Mouse (Mus musculus): Measurements from ENCODE around the gene Map1lc3b. TPM values are rescaled to one million over a fixed set of nuclear protein-coding genes. Genes with fewer than 3 reads are reported as not detected.
"Not testable (repeated sequence)": the region's sequence is repeated elsewhere in the genome, so short reads cannot be mapped to it uniquely, and the experiment has no call there.

Map1lc3b gene
- polyA plus RNA-seq, 1 experiment = 52.4 TPM

DNA sequence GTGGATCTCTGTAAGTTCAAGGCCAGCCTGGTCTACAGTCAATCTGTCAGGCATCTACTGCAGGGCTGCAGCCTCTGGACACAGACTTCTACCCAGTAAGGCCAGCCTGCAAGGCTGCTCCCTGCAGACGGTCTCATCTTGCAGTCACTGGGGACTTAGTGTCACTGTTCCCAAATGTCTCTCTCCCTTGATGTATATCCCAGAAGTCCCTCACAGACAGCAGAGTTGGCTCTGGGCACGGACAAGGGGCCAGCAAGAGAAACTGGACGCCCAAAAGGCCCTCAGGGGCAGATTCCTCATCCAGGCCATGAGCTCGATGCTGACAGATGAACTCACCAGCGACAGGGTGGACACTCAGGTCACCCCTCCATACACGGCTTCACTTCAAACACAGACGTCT, 18.0 kb upstream of the Map1lc3b start:
- DNase-seq (ENCODE audit: low spot score) = no peak

DNA sequence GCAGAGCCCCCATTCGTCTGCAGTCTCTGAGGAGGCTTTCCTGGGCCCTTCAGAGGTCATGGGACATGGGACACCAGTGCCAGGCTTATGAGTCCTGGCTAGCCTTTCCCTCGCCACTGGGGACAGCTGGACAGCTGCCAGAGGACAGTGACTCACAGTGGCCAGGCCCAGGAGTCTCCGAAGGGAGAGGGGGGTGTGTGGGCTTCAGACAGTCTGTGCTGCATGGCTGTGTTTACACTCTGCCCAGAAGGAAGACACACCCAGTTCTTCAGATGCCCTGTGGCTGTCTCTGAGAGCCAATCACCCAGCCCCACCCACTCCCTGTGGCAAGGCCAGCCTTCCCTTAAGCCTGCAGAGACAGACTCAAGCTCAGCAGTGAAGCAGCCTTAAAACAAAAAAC, 16.9 kb upstream of the Map1lc3b start:
- peak; percentile 51 for DNase-seq (ENCODE audit: low spot score)

DNA sequence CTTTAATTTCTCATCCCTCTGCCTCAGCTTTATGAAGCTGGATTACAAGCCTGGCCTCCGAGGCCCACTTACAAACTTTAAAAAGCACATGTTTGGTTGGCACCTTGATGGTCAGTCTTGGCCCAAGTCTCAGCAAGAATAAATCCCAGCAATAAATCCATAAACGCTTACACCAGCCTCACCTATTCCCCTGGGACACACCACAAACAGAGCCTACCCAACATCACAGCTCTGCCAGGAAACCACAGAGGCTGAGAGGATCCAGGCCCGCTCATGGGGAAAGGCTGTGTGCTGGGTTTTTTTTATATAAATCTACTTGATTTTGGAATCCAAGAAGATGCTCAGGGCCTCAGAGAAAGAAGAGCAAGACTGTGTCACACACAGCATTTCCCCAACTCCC, 14.5 kb upstream of the Map1lc3b start:
- DNase-seq (ENCODE audit: low spot score) = no peak

DNA sequence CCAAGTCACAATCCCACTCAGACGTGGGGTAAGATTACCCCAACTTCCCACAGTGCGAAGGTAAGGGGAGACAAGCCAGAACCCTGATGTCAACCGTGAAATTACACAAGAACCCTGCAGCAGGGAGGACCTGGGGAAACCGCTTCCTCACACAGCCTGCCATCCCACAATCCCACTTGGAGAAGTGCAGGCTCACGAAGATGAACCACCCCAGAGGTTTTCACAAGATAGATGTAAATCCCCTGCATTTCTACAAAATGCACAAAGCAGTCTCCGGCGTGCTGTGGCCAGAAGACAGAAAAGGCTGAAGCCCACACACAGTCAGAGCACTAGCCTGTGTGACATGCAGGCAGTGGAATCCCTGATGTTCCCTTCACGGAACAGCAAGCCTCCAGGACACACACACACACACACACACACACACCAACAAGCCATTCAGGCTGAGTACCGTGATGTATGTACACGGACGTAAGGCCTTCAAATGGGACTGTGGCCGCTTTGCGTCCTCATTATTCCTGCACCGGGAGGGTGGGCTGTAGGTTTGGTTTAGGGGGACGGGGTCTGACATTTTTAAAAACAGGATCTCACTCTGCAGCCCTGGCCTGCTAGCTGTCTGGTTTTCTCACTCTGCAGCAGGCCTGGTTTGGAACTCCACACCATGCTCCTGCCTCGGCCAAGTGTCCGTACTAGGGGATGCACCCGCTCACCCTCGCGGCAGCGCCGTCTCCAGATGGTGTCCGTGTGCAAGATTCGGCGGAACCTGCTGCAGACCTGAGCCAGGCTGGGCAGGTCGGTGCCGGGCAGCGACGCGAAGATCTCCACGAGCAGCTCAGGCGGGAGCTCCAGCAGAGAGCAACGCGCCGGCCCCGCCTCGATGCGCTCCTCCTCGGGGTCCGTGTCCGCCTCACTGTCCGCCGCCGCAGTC, 12.1 kb upstream of the Map1lc3b start:
- no peak for DNase-seq (ENCODE audit: low spot score)

DNA sequence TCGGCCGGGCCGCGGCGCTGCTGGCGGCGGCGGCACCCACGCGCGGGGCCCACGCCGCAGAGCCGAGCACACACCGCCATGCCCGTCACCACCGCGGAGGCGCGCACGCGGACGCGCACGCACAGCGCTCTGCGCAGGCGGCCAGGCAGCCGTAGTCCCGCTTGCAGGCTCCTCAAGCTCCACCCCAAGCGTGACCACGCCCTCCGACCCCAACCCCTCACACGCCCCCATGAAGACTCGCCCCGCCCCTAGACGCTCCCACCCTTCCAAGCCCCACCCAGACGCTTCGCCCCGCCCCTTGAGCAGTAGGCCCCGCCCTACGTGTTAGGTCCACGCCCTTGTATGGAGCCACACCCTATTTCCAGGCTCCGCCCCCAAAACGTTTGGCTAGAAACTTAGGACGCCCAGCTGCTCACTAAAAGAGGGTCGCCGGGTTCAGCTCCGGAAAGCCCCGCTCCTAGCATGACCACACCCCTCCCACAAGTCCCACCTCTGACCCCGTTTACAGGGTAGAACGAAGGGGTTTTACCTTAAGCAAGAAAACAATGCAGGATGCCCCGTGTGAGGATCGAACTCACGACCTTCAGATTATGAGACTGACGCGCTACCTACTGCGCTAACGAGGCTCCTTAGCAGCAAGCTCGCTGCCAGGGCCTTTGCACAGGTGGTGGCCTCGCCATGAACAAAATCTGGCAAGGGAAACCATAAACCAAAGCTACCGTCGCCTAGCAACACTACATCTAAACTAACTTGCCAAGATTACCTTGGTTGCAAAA, 11.3 kb upstream of the Map1lc3b start, which contains the start of gene Fbxo31:
Gene Fbxo31 (minus strand): TSS at position 131 of the 776 bp plus-strand sequence.
- DNase-seq (ENCODE audit: low spot score) = peak; percentile 83

DNA sequence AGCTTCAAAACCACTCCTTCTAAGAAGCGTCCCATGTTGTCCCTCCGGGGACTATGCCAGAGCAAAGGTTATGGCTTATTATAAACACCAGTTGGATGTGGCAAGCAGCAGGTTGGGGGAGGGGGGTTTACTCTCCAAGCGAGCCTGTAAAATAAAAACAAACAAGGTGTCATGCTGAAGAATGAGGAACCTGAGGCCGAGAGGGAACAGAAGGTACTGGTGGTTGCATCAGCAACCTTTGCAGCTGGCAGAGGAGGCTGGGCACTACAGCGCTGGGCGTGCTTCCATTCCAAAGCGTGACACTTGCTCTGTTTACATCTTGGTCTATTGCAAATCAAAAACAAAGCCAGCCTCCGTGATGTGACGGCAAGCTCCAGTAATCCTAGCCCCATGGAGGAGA, 9.7 kb upstream of the Map1lc3b start:
- no peak for DNase-seq (ENCODE audit: low spot score)

DNA sequence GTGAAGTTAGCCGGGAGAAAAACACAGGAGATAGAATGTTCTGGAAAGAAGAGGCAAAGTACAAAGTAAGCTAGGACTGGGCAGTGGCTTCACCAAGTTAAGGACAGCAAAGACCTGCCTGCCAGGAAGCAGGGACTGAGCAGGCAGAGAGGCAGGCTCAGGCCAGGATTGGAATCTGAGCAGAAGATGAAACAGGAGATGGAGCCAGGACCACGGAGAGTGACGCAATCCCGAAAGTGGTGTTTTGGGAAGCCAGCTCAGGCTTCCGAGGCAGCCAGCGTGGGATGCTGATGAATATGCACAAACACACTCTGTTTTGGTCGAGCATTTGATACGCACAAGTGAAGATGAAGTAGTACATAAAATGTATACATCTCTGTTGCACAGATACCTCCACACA, 6.5 kb upstream of the Map1lc3b start:
- no peak for DNase-seq (ENCODE audit: low spot score)

DNA sequence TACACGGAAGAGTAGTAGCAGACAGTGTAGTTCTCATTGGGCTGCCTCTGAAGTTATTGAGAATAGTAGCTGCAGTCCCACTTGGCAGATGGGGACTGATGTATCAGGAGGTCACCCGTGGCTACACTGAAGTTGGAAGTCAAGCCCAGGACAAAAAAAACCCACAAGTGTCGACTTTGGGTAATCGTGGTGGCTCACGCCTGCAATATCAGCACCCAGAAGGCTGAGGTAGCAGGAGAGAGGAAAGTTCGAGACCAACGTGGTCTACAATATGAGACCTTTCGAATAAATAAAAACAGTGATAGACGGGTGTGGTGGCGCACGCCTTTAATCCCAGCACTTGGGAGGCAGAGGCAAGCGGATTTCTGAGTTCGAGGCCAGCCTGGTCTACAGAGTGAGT, 5.4 kb upstream of the Map1lc3b start:
- no peak for DNase-seq (ENCODE audit: low spot score)

DNA sequence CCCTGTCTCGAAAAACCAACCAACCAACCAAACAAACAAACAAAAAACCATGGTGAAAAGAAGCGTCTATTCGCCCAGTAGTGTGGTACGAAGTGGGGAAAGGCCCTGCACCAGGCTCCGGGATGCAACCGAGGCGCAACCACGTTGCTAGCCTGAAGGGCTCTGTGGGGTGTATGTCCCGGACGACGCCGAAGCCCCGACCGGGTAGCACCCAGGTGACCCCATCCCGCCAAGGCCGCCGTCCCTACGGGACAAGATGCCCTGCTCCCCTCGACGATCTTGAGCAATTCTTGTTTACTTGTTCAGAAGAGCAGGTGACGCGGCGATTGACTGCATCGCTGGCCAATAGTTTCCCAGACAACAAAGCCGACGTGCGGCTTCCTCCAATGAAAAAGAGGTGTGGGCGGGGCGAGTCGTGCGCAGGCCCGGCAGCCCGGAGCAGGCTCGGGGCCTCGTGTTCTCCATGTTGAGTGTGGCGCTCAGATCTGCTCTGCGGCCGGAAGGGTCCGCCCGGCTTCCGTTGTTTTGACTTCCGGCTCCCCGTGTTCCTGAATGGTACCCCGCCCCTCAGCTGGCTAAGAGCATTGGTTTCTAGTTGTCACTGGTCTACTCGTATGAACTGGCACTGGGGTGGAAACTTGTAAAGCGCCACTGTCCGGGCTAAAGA, 4.9 kb upstream of the Map1lc3b start:
- peak; percentile 96 for DNase-seq (ENCODE audit: low spot score)

DNA sequence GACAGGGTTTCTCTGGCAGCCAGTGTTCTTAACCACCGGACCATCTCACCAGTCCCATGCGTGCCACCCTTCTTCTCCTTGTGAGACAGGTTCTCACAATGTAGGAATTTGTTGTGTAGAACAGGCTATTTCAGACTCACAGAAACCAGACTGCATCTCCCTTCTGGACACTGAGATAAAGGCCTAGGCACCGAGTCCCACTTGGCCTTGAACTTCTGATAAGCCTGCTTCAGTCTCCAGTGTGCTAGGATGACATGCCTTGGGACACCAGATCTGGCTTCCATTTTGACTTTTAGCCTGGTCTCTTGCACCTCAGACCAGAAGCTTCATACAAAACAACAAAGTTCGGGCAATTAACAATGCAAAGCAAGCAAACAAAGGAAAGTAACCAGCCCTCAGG, 1.4 kb upstream of the Map1lc3b start:
- no peak for DNase-seq (ENCODE audit: low spot score)

DNA sequence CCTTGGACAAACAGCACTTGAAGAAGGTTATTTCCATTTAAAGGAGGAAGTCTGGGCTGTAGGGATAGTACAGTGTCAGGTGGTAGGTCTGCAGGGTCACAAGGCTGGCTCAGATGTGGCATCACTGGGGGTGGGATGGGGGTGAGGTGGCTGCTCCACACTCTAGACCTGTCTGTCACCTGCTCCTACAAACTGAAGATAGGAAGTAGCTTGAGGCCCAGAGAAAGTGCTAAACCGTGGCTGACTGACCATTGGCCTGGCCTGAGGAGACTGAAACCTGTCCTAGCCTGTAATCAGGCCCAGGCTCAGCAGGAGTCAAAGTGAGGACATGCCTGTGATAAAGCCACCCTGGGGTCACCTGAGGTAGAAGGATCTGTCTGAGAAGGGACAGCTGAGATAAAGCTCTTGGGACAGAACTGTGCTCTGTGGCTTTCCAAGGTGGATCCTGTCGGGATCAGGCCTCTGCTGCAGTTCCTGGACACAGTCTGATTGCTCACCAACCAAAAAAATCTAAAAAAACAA, 895 bp upstream of the Map1lc3b start:
- no peak for DNase-seq (ENCODE audit: low spot score)

DNA sequence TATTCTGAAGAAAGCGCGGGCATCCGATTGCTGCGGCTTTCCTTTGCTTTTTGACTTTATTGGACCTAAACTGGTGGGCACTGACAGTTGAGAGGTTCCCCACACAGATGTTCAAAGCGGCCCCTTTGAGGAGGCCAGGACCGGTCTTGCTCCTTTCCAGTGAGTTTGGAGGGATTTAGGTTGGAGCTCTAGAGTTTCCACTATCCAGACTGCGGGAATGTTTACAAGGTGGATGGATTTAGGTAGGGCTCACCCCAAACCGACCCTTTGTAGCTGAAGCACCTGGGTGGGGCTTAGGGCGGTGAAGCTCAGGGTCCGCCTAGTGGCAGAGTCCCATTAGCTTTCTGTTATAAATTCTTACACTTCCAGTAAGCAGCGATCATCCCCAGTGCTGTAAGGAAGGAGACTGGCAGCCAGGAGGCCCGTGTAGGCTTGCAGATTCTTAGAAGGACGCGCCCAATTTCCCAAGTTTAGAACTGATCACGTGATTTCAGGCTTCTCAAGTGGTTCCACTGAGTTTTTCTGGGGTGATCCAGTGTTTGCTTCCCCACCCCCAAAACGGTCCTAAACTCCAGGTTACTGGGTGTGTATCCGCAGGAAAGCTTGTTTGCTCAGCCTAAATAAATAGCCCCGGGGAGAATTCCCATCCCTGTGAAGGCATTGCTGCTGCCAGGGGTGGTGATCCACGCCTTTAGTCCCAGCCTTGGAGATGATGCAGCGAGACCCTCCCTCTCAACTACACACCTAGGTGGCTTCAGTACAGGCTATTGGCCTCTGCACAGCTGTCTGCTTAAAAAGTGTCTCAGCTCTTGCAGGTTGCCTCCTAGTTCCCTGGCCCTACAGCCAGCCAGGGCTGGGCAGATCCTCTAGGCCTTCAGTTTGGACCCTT, 1.3 kb downstream of the Map1lc3b start:
- DNase-seq (ENCODE audit: low spot score) = no peak

DNA sequence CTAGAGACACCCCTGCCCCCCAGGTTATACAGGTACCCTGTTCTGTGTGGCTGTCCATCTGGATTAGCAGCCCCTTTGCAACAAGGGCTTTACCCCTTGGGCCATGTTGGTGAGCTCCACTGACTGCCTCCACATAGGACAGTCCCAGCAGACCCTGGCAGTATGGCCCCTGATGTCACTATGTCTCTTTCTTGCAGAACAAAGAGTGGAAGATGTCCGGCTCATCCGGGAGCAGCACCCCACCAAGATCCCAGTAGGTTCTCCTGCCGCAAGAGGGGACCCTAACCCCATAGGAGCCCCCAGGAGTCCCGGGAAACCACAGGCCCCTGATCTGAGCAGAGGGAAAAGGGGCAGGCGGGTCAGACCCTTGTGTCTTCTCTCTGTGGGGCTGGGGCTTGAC, 3.1 kb downstream of the Map1lc3b start:
- no peak for DNase-seq (ENCODE audit: low spot score)

DNA sequence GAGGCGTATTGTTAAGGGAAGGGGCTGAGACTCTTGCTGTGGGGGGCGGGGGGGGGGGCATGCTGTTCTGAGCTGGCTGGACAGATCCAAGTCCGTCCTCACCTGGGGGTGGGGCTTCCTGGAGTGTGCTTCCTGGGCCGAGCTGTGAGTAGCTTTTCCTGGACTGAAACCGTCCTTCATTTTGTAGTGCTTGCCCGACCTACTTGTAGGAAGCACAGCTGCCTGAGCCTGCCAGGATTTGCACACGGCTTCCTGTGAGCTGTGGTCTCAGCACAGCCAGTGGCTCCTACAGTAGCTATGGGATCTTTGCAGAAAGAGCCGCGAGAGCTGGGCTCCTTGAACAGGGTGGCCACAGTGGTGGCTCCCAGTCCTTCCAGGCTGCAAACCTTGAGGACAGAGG, 3.8 kb downstream of the Map1lc3b start:
- no peak for DNase-seq (ENCODE audit: low spot score)

DNA sequence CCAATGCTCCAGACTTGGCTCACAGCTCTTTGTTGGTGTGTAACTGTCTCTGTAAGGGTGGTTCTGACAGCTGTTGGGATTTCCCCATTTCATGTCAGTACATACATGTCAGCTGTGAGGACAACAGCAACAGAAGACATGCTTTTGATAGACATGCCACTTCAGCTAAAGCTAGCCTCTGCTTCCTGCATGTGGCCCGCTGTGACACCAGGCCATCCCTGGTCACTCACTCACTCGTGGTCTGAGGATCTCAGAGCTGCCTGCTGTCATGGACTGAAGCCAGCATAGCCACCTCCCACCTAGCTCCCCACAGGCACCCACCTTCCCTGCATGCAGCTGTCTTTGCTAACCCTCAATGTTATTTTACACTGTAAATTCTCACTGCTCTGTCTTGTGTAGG, 7.3 kb downstream of the Map1lc3b start:
- not testable (repeated sequence) for DNase-seq (ENCODE audit: low spot score)

DNA sequence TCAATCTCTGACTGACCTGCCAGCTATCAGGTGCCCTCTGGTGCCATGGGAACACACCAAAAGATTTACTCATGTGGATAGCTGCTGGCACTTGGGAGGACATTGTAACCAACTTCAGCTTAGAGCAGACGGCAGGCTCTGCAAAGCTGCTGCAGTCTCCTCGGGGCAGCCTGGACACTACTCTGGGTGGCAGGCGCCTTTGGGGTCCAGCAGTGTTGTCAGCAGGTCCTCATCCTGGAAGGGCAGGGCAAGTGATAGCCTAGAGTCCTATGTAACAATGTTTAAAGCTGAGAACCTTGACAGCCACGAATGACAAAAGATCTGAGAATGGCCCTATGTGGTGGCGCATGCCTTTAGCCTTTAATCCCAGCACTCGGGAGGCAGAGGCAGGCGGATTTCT, 8.0 kb downstream of the Map1lc3b start:
- no peak for DNase-seq (ENCODE audit: low spot score)

DNA sequence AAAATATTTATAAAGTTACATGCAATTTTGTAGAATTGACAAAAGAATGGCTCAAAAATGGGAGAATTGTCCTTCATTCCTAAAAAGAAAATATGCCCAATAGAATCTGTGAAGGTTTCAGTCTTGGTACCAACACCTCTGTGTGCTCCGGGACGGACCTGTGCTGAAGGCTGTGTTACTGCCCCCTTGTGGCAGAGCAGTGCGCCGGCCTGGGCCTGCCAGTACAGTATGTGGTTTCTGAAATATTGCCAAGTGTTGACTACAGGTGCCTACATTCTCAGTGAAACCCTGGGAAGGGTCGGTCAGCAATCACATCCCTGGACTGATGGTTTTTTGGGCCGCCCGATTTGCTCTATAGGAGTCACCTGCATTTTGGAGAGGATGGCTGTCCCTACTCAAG, 8.7 kb downstream of the Map1lc3b start:
- peak; percentile 53 for DNase-seq (ENCODE audit: low spot score)

DNA sequence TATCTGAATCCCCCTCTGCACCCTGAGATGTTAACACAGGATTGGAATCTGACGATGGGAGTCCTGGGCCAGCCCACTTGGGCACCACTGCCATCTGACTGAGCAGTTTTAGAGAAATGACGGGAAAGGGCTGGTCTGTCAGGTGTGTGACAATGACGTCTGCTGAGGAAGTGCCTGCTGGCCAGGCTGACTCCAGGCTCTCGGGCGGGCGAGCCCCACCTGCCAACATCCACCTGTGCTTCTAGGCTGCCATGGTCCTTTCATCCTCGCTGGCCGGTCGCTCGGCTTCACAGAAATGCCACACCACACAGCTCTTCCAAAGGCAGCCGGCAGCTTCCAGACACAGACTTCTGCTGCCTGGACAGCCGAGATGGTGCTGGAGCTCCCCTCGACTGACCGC, 9.7 kb downstream of the Map1lc3b start:
- DNase-seq (ENCODE audit: low spot score) = no peak

DNA sequence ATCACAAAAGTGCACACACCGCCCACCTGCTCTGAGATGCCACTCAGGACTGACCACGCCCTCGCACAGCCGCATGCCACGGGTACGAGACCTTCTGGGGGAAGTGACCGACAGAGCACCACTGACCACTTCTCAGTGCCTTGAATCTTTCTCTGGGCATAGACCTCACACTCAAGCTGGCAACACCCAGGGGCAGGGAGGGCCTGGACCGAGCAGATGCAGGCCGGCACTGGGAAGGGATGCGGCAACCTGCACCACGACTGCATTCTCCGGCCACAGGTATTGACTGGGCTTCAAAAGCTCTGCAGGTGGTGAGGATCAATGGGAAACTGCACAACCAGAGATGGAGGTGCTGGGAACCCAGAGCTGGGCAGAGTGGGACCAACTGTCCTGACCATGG, 12.2 kb downstream of the Map1lc3b start:
- no peak for DNase-seq (ENCODE audit: low spot score)

DNA sequence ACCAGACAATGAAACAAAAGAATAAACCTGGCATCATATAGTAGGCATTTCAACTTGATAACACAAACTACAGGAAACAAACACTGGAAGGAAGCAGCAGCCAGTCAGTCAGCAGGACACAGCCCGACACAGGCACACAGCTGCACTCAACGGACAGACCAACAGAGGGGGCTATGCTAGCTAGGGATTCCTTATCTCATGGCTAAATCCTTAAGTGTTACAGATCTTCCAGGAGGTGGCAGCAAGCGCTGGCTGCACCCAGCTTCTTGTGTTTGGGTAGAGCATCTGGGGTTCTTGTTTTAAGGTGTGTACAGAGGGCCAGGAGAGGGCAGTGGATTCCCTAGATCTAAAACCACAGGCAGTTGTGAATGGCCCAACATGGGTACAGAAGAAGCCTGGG, 12.7 kb downstream of the Map1lc3b start:
- no peak for DNase-seq (ENCODE audit: low spot score)

DNA sequence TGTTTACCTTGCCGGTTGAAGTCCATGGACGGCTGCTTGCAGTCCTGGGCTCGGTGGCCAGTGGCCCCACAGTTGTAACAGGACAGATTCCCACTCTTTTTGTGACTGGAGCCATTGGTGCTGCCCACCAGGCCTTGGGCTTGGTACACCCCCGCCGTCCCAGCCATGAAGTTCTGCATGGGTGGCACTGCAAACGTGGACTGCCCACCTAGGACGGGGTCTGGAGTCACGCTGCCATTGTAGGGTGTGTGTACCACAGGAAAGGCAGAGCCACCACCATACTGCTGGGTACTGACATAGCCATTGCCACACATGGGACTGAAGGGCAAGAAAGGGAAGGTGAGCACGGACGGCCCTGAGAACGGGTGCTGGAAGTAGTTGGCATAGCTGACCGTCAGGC, 13.6 kb downstream of the Map1lc3b start:
- no peak for DNase-seq (ENCODE audit: low spot score)

All from urinary bladder, adult 2 months (tissue).